Mouse (Mus musculus) forebrain, embryonic 10.5 days (tissue): ENCODE results near the gene Prpf31. TPM values are rescaled to one million over a fixed set of nuclear protein-coding genes. Genes with fewer than 3 reads are reported as not detected.
A peak's percentile ranks its signal among the peaks of the same experiment; 100 is the strongest.

ENCODE experiments used
- DNase-seq: peaks from one replicate; pipeline ENCODE4 v3.0.0-alpha.2; 2017; ENCODE audit warnings: low spot score; ENCODE audit errors: extremely low spot score
- H3K27ac ChIP-seq: fragments of 300-500 bp; sonication (generic); 2 replicates; pipeline ENCODE4 v1.5.1; 2016; ENCODE audit warnings: mild to moderate bottlenecking
- H3K27me3 ChIP-seq: fragments of 300-500 bp; sonication (generic); 2 replicates; pipeline ENCODE4 v1.6.1; 2016; ENCODE audit warnings: mild to moderate bottlenecking; ENCODE audit not compliant: poor library complexity, severe bottlenecking
- H3K36me3 ChIP-seq: fragments of 300-500 bp; sonication (generic); replicated peaks from 2 replicates; pipeline ENCODE4 v1.6.1; 2016; ENCODE audit warnings: mild to moderate bottlenecking, moderate library complexity
- H3K4me1 ChIP-seq: fragments of 300-500 bp; sonication (generic); 2 replicates; pipeline ENCODE4 v1.6.1; 2016
- H3K4me3 ChIP-seq: fragments of 300-500 bp; sonication (generic); 2 replicates; pipeline ENCODE4 v1.5.1; 2016; ENCODE audit warnings: mild to moderate bottlenecking, moderate library complexity
- H3K9me3 ChIP-seq: fragments of 300-500 bp; sonication (generic); 2 replicates; pipeline ENCODE4 v1.6.1; 2016; ENCODE audit warnings: mild to moderate bottlenecking, moderate library complexity
- WGBS: fragments of 180-500 bp; shearing (Covaris S2); methylation state at CpG from one replicate; pipeline ENCODE4 v1.1.7; 2016; 5-methylcytosine and 5-hydroxymethylcytosine counted together
- microRNA-seq: library from miRNA; unstranded; fragments of <30 nt; microRNA quantifications from one replicate; pipeline ENCODE4, GENCODE M21; 2017
- polyA plus RNA-seq: library from polyadenylated mRNA; unstranded; fragments of >200 nt; fragmentation: Nextera tagmentation; extraction: Ambion mirVana; gene quantifications from 2 replicates; pipeline ENCODE4 v1.2.1, GENCODE M21; 2016

The Prpf31 gene
- polyA plus RNA-seq, 1 experiment from 2014 or later, result 191 TPM

DNA sequence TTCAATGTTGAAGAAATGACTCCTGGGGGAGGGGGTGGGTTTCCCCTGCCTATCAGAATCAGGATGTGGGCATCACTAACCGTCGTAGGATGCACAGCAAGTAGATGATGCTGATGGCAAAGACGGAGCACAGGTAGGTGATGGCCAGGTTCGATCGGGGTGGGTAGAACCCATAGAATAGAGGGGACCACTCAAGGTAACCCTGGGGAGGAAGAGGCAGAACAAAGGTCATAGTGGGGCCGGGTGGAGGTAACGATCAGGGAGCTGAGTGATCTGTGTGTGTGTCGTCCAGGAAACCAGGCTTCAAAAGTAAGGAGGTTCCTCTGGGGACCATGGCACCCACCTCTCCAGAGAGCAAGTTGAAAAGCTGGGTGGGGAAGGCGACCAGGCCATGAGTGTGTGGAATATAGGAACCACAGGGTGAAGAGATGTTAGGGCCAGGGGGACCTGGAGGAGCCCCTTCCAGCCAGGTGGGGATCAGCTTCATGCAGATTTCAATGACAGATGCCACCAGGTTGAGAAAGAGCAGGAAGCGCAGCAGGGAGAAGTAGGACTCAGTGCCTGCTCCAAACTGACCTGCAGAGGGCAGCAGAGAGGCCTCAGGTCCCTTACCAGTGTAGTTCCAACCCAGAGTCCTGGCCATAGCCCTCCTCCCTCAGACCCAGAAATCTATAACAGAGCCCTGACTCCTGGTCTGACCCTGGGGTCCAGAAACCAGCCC is 44.9 kb downstream of the Prpf31 start:
- Histone ChIP-seq H3K4me3 (no peak overlapping the region), H3K4me1 (no peaks in the 10 kb centered on the region), H3K9me3 (no peaks in the 10 kb centered on the region), H3K36me3 (peaks cover 10% of the 10 kb centered on the region; the same call in 1 of the 2 replicates), H3K27ac (no peak overlapping the region), H3K27me3 (no peaks in the 10 kb centered on the region)
- 73% methylated on average over 10 of the region's 10 CpGs for WGBS
- DNase-seq, result peak; percentile 78

DNA sequence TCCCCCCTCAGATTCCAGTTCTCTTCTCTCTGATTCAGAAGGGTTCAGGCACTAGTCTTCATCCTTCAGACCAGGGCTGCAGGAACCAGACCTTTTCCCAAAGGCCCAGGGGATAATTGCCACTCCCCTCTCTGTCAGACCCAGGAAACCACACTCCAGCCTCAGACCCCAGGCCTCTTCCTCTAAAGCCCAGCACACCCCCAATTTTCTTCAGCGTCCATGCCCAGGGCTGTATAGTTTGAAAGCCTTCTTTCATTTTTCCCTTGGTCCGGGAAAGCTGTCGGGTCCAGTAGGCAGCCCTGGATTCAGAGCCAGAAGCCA is 45.4 kb downstream of the Prpf31 start:
- Histone ChIP-seq H3K27me3 (no peaks in the 10 kb centered on the region), H3K9me3 (no peaks in the 10 kb centered on the region), H3K4me3 (no peak overlapping the region), H3K27ac (no peak overlapping the region), H3K36me3 (peaks cover 12% of the 10 kb centered on the region; the same call in 1 of the 2 replicates), H3K4me1 (no peaks in the 10 kb centered on the region)
- no peak for DNase-seq
- WGBS, result 83% methylated on average over 3 of the region's 3 CpGs

DNA sequence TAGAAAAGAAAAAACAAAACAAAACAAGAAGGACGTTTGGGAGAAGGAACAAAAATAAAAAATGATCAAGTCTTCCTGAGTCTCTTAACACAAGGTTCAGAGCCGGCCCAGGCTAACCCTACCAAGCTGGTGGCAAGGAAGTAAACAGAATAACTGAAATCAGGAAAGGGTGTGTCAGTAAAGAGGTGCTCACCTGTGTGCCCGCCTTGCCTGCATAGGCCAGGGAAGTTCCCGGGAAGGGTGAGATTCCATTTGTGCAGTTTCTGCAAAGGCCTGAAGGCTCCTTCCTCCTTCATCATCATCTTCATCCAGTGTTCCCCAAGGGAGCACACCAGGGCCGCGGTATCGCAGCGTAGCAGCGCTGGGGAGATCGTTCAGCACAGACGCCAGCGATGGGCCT is 46.6 kb downstream of the Prpf31 start:
- no peaks in the 10 kb centered on the region for H3K9me3 ChIP-seq
- no peak overlapping the region for H3K27ac ChIP-seq
- no peaks in the 10 kb centered on the region for H3K27me3 ChIP-seq
- no peak for DNase-seq
- peaks cover 19% of the 10 kb centered on the region for H3K36me3 ChIP-seq
- no peak overlapping the region for H3K4me3 ChIP-seq
- 92% methylated on average over 12 of the region's 12 CpGs for WGBS
- H3K4me1 ChIP-seq, result no peaks in the 10 kb centered on the region

DNA sequence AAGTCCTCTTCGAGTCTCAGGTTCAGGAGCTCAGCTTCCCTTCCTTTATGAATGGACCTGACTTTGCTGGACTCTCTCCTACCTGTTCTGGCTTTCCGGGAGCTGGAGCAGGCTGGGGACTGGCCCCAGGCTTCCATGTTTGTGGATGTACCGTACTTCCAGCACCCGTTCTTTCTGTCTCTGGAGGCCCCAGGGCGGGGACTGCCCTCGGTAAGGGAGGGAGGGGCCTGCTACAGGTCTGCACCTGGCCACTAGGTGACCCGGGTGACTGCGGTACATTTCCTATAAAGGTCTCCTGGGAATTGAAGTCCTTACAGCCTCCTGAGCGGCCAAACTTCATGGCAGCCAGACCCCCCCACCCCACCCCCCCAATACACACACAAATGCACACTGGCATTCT is 47.6 kb downstream of the Prpf31 start, which contains the start of gene Tmc4:
TSS of gene Tmc4 (minus strand) at position 212 of the 400 bp plus-strand sequence.
- WGBS, result 51% methylated on average over 9 of the region's 9 CpGs
- Histone ChIP-seq H3K4me3 (no peak within 1 kb of the TSS), H3K4me1 (no peaks in the 10 kb centered on the region), H3K27me3 (no peaks in the 10 kb centered on the region), H3K27ac (no peak within 1 kb of the TSS), H3K36me3 (peaks cover 21% of the 10 kb centered on the region), H3K9me3 (no peaks in the 10 kb centered on the region)
- DNase-seq, result no peak

DNA sequence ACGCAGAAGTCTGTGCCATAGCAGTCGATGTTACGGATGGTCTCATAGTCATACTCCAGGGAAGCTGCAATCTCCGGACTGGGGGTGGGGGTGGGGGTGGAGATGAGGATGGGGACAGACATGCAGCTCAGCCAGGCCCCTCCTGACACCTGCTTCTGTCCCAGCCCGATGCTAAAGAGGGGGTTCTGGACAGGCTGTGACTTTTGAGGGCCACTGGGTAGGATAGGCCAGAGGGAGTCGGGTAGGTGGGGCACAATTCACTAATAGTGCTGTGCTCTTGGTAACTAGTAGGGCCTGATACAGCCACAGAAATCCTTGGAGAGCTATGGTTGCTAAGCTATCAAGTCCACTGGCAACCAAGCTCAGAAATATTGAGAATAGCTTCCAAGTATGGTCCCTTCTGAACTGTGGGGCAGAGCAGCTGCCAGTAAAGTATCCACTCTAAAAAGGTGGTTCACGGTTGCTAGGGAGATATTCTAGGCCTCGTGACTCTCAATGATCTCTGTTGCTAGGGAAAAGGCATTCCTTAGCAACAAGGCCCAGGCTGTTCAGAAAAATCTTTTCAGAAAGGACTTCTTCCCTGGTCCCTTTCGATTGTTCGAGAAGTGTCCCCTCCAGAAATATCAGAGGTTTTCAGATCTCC is 54.2 kb downstream of the Prpf31 start:
- no peak overlapping the region for H3K4me3 ChIP-seq
- DNase-seq, result no peak
- peaks cover 5% of the 10 kb centered on the region; the same call in 1 of the 2 replicates for H3K9me3 ChIP-seq
- 85% methylated on average over 10 of the region's 10 CpGs for WGBS
- peaks cover 57% of the 10 kb centered on the region for H3K36me3 ChIP-seq
- H3K27me3 ChIP-seq, result no peaks in the 10 kb centered on the region
- H3K27ac ChIP-seq, result peak overlapping the region; percentile 48; the same call in 1 of the 2 replicates
- peaks cover 19% of the 10 kb centered on the region for H3K4me1 ChIP-seq

DNA sequence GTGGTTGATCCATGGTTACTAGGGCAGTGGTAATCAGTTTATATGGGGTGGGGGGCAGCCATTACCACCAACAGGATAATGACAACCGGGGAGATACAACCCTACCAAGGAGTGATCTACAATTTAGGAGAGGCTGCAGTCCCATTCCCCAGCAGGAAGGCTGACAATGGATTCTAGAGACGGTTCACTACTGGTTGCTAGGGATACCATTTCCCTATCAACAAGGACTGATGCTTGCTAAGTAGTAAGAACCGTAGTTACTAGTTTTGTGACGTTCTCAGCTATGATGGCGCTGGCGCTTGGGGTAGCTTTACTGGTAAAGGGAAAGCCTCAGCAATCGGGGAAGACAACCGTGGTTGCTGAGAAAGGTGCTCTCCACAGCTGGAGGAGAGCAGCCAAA is 54.9 kb downstream of the Prpf31 start:
- 87% methylated on average over 8 of the region's 8 CpGs for WGBS
- Histone ChIP-seq H3K36me3 (peaks cover 57% of the 10 kb centered on the region), H3K27ac (0 out of 2 replicates have a peak overlapping the region, but pooled peaks have one; percentile 48), H3K4me1 (peaks cover 19% of the 10 kb centered on the region), H3K27me3 (no peaks in the 10 kb centered on the region), H3K9me3 (peaks cover 5% of the 10 kb centered on the region; the same call in 1 of the 2 replicates), H3K4me3 (no peak overlapping the region)
- no peak for DNase-seq

DNA sequence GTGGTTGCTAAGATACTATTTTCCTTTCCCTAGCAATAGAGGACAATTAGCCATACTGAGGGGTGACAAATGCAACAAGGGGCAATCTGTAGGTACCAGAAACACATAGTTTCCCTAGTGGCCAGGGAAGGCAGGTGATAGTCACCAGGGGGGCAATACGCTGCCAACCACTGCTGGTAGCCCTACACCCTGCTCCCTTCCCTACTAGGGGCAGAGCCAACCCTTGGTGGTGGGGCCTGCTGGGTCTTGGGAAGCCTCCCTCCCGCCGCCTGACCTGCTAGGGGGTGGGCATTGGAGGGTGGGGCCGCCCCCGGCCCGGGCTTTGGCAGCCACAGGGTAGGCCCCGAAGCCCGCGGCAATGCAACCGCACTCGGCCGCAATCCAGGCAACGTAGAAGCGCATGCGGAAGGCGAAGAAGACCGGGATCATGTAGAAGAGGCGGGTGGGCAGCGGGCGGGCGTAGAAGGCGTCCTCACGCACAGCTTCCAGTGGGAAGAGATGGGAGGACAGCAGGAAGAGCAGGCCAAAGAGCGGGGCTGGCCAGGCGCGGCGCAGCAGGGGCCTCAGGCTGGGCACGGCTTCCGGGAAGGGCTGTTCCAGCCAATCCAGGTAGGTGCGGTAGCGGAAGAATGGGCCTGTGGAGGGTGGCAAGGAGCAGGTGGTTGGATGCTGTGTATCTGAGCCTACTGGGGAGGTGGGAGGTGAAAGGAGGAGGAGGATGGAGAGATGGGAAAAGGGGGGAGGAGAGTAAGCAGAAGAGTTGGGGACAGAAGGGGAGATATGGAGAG is 55.8 kb downstream of the Prpf31 start:
- WGBS, result 84% methylated on average over 31 of the region's 31 CpGs
- H3K9me3 ChIP-seq, result peaks cover 5% of the 10 kb centered on the region; the same call in 1 of the 2 replicates
- H3K27me3 ChIP-seq, result no peaks in the 10 kb centered on the region
- H3K36me3 ChIP-seq, result peaks cover 58% of the 10 kb centered on the region
- H3K4me3 ChIP-seq, result no peak overlapping the region
- peak overlapping the region; percentile 40; the same call in 1 of the 2 replicates for H3K27ac ChIP-seq
- DNase-seq, result no peak
- H3K4me1 ChIP-seq, result peaks cover 19% of the 10 kb centered on the region

DNA sequence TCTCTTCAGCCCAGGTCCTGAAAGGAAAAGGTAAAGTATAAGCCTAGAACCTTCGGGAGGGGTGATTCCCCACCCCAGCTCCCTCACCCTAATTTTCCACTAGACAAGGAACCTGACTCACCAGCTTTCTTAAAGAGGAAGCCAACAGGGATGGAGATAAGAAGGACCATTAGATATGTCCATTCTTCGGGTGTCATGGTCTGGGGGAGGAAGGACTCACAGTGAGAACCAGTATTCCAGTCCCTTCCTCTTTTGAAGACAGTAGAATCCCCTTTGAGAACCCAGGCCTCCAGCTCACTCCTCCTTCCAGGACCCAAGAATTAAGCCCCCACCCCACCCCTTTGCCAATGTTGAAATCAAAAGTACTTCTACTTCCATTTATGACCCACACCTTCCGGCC is 62.1 kb downstream of the Prpf31 start:
- WGBS, result 39% methylated on average over 3 of the region's 3 CpGs
- Histone ChIP-seq H3K36me3 (peaks cover 37% of the 10 kb centered on the region), H3K27ac (peak overlapping the region; percentile 94), H3K4me3 (peak overlapping the region; percentile 86), H3K27me3 (no peaks in the 10 kb centered on the region), H3K4me1 (peaks cover 27% of the 10 kb centered on the region), H3K9me3 (no peaks in the 10 kb centered on the region)
- DNase-seq, result no peak

Small RNA genes lying within 50 kb of the gene (microRNA-seq; reads per million reads assigned to microRNA genes)
- gene Gm25100 (not detected), gene Mir3572 (4.5 reads per million, percentile 11 among the genes with 10 or more reads in this experiment)

Other genes starting within 250 kb of the Prpf31 start
- gene Cacng8, start 239.3 kb upstream of the Prpf31 start, polyA plus RNA-seq, result 6.7 and 7.1 TPM in 2 replicates
- gene Cacng6, start 205.8 kb upstream of the Prpf31 start, polyA plus RNA-seq, result 0.22 and 0.27 TPM in 2 replicates
- not detected in 2 replicates for gene Tarm1, start 127.4 kb upstream of the Prpf31 start, polyA plus RNA-seq
- gene Oscar, start 13.8 kb upstream of the Prpf31 start, polyA plus RNA-seq, result 0.09 TPM in 1 of 2 replicates, not detected in the other
- gene Ndufa3, start 12.6 kb upstream of the Prpf31 start, polyA plus RNA-seq, result 363 and 367 TPM in 2 replicates
- 29.0 and 30.8 TPM in 2 replicates for gene Tfpt, start 56 bp upstream of the Prpf31 start, polyA plus RNA-seq
- 72.9 and 76.6 TPM in 2 replicates for gene Cnot3, start 15.3 kb downstream of the Prpf31 start, polyA plus RNA-seq
- gene Leng1, start 35.9 kb downstream of the Prpf31 start, polyA plus RNA-seq, result 14.6 and 15.4 TPM in 2 replicates
- 3.3 and 4.1 TPM in 2 replicates for gene Tmc4, start 47.6 kb downstream of the Prpf31 start, polyA plus RNA-seq
- 286 and 298 TPM in 2 replicates for gene Tsen34, start 62.9 kb downstream of the Prpf31 start, polyA plus RNA-seq
- 37.5 and 40.9 TPM in 2 replicates for gene Mboat7, start 63.5 kb downstream of the Prpf31 start, polyA plus RNA-seq
- gene Rps9, start 74.0 kb downstream of the Prpf31 start, polyA plus RNA-seq, result 1,434 and 1,436 TPM in 2 replicates
- gene Pirb, start 90.4 kb downstream of the Prpf31 start, polyA plus RNA-seq, result 0.19 and 0.26 TPM in 2 replicates
- gene Gm15448, start 195.7 kb downstream of the Prpf31 start, polyA plus RNA-seq, result not detected in 2 replicates
- gene Pira2, start 215.1 kb downstream of the Prpf31 start, polyA plus RNA-seq, result not detected in 2 replicates